Mouse (Mus musculus) forebrain, embryonic 11.5 days (tissue): ENCODE data around the gene Dclre1b. TPM values are rescaled to one million over a fixed set of nuclear protein-coding genes. Genes with fewer than 3 reads are reported as not detected.
"Not testable (repeated sequence)": the region's sequence is repeated elsewhere in the genome, so short reads cannot be mapped to it uniquely, and the experiment has no call there.

Experiments used
- ATAC-seq: fragments of 200-750 bp; cut with Nextera tagmentation; replicated peaks from 2 replicates; pipeline ENCODE4 v1.8.0; 2017; ENCODE audit warnings: moderate TSS enrichment; ENCODE audit not compliant: low FRiP score
- DNase-seq: peaks from one replicate; pipeline ENCODE4 v3.0.0-alpha.2; 2017; ENCODE audit warnings: low spot score
- H3K27ac ChIP-seq: fragments of 300-500 bp; sonication (generic); 2 replicates; pipeline ENCODE4 v1.5.1; 2014; ENCODE audit warnings: low read depth, low read length
- H3K27me3 ChIP-seq: fragments of 300-500 bp; sonication (generic); 2 replicates; pipeline ENCODE4 v1.6.1; 2014; ENCODE audit warnings: mild to moderate bottlenecking, low read length, mixed read lengths; ENCODE audit not compliant: control insufficient read depth, insufficient read depth
- H3K36me3 ChIP-seq: fragments of 300-500 bp; sonication (generic); 2 replicates; pipeline ENCODE4 v1.6.1; 2014; ENCODE audit warnings: mild to moderate bottlenecking, low read length, moderate library complexity, mixed read lengths; ENCODE audit not compliant: control insufficient read depth, insufficient read depth
- H3K4me1 ChIP-seq: fragments of 300-500 bp; sonication (generic); replicated peaks from 2 replicates; pipeline ENCODE4 v1.6.1; 2014; ENCODE audit warnings: low read length, mixed read lengths; ENCODE audit not compliant: control insufficient read depth, insufficient read depth
- H3K4me2 ChIP-seq: fragments of 300-500 bp; sonication (generic); 2 replicates; pipeline ENCODE4 v1.6.1; 2014; ENCODE audit warnings: low read depth, mild to moderate bottlenecking, low read length, moderate library complexity, mixed read lengths; ENCODE audit not compliant: severe bottlenecking
- H3K4me3 ChIP-seq: fragments of 300-500 bp; sonication (generic); 2 replicates; pipeline ENCODE4 v1.5.1; 2014; ENCODE audit warnings: low read depth, low read length
- H3K9ac ChIP-seq: fragments of 300-500 bp; sonication (generic); 2 replicates; pipeline ENCODE4 v1.6.1; 2014; ENCODE audit warnings: low read length
- H3K9me3 ChIP-seq: fragments of 300-500 bp; sonication (generic); 2 replicates; pipeline ENCODE4 v1.6.1; 2016; ENCODE audit warnings: low read length, mixed read lengths; ENCODE audit not compliant: control insufficient read depth
- WGBS: fragments of 180-500 bp; shearing (Covaris S2); extraction: QIAGEN DNeasy Blood & Tissue Kit; methylation state at CpG from one replicate; pipeline ENCODE4 v1.1.7; 2014; 5-methylcytosine and 5-hydroxymethylcytosine counted together
- polyA plus RNA-seq: library from polyadenylated mRNA; unstranded; fragments of >200 nt; fragmentation: Nextera tagmentation; extraction: Ambion mirVana; gene quantifications from 2 replicates; pipeline ENCODE4 v1.2.1, GENCODE M21; 2014

Dclre1b gene
- polyA plus RNA-seq, 1 experiment from 2014 or later = 39.3 TPM

DNA sequence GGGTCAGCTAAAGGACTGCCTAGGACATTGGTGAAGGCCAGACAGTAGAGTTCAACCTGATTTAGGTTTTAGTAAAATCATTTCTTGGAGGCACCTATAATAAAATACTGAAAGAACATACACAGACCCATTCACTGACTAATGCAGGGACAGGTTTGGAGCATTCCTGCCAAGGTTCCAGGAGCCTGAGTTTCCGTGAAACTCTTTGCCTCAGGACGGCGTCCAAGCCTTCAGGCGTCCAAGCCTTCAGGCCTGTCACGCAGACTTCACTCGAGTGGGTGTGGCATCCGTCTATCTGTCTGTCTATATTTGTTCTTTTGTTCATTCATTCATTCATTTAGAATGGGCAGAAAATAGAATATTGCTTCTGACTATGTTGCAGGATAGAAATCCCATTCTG lies 21.9 kb upstream of the Dclre1b start:
- Histone ChIP-seq H3K36me3 (no peaks in the 10 kb centered on the region), H3K9me3 (no peaks in the 10 kb centered on the region), H3K9ac (no peak overlapping the region), H3K4me2 (no peak overlapping the region), H3K27me3 (no peaks in the 10 kb centered on the region), H3K4me3 (no peak overlapping the region), H3K4me1 (no peaks in the 10 kb centered on the region), H3K27ac (no peak overlapping the region)
- DNase-seq = no peak
- no peak for ATAC-seq
- 94% methylated on average over 7 of the region's 7 CpGs for WGBS

DNA sequence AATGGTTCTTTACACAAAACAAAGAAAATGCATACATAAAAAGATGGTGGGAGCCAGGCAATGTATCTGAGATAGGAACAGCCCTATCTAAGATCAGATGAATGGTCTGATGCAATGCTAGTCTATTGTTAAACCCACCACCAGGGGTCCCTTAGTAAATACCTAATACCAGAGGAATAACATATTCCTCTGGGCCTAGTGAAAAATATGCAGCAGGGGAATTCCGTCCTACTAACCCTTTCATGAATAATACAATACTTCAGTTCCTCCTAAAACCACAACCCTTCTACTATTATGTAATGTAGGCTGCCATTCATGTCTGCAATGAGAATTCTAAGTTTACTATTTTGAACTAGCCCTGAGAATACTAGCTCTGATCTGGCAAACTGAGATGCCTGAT lies 21.4 kb upstream of the Dclre1b start:
- not testable (repeated sequence) for H3K36me3 ChIP-seq, H3K4me1 ChIP-seq, H3K9ac ChIP-seq, H3K27ac ChIP-seq, H3K4me2 ChIP-seq, ATAC-seq, DNase-seq, H3K4me3 ChIP-seq, H3K27me3 ChIP-seq, H3K9me3 ChIP-seq
- WGBS = 77% methylated on average over 1 of the region's 1 CpGs

DNA sequence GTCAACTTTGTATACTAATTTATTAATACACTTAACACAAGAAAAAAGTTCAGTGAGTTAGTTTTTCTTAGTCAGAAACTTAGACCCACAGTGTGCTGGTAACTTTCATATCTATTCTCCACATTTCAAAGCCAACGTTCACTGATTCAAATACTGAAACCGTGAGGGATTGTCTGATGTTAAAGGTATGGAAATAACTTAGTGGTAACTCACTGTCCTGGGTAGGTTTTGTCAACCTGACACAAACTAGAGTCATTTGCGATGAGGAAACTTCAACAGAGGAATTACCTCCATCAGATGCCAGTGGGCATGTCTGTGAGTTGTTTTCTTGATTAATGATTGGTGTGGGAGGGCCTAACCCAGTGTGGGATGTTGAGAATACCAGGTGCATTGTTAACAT lies 19.8 kb upstream of the Dclre1b start:
- Histone ChIP-seq H3K4me2 (no peak overlapping the region), H3K36me3 (no peaks in the 10 kb centered on the region), H3K4me3 (no peak overlapping the region), H3K27ac (no peak overlapping the region), H3K27me3 (no peaks in the 10 kb centered on the region), H3K9ac (no peak overlapping the region), H3K9me3 (no peaks in the 10 kb centered on the region), H3K4me1 (no peaks in the 10 kb centered on the region)
- DNase-seq (no peak), ATAC-seq (no peak)
- WGBS = 85% methylated on average over 3 of the region's 3 CpGs

DNA sequence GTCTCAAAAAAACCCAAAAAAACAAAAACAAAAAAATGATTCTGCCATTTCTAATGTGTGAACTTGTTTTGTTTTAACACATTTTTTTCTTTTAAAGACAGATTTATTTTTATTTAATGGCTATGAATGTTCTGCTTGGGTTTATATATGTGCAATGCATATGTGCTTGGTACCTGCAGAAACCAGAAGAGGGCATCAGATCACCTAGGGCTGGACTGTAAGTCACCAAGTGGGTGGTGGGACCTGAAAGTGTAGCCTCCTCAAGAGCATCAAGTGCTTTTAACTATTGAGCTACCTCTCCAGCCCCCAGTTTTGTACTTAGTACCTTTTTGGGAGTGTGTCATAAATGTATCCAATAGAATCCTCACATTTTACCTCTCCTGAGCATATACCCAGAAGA lies 18.3 kb upstream of the Dclre1b start:
- Histone ChIP-seq H3K4me1 (no peaks in the 10 kb centered on the region), H3K9ac (no peak overlapping the region), H3K9me3 (no peaks in the 10 kb centered on the region), H3K36me3 (no peaks in the 10 kb centered on the region), H3K27ac (no peak overlapping the region), H3K4me2 (no peak overlapping the region), H3K4me3 (no peak overlapping the region), H3K27me3 (no peaks in the 10 kb centered on the region)
- no peak for DNase-seq
- no peak for ATAC-seq

DNA sequence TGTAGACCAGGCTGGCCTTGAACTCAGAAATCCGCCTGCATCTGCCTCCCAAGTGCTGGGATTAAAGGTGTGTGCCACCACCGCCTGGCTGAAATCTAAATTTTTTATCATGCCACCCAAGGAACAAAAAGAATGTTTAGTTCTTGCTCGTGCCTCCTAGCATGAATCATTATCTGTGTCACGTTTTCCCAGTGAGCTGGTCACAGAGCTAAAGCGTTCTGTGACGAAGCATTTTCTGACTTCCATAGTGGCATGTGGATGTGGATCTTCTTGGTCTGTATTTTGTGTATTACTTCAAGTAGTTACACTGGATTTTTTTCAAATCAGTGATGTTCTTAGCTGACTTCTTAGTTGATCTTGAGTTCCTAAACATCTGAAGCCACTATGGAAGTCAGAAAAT lies 1.7 kb upstream of the Dclre1b start:
- peaks cover 7% of the 10 kb centered on the region; the same call in 1 of the 2 replicates for H3K4me1 ChIP-seq
- H3K27ac ChIP-seq = no peak overlapping the region
- peaks cover 3% of the 10 kb centered on the region; the same call in 1 of the 2 replicates for H3K36me3 ChIP-seq
- 93% methylated on average over 6 of the region's 6 CpGs for WGBS
- no peaks in the 10 kb centered on the region for H3K9me3 ChIP-seq
- no peak overlapping the region for H3K4me2 ChIP-seq
- no peaks in the 10 kb centered on the region for H3K27me3 ChIP-seq
- H3K4me3 ChIP-seq = no peak overlapping the region
- no peak for DNase-seq
- H3K9ac ChIP-seq = no peak overlapping the region
- no peak for ATAC-seq

DNA sequence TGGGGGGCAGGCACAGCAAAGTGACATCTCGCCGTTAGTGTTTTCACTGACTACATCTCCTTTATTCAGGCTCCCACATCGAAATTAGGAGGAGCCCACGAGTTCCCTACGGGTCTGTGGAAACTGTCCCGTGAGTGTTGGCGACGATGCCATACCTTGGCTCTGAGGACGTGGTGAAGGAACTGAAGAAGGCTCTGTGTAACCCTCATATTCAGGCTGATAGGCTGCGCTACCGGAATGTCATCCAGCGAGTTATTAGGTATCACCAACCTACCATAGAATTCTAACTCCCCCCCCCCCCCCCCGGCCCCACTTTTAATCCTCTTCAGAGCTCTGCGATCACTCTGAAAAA lies 531 bp upstream of the Dclre1b start:
- H3K9ac ChIP-seq = peak overlapping the region; percentile 85
- 2% methylated on average over 14 of the region's 14 CpGs for WGBS

DNA sequence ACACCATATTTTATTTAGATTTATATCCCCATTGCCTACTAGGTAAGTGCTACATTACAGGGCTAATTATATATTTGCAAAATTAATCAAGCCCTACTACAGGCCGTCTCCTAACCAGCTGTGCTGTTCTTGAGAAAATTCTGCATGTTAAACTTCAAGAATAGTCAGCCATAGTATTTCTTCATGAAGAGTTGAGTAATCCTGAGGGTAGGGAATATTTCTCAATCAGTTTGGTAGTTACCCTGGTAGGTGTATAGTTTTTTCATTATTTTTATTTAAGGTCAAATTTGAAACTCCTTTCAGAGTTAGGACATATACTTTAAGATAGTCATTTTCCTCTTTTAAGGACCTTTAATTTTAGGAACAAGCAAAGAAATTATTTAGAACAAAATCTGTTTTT lies 3.6 kb downstream of the Dclre1b start:
- H3K27ac ChIP-seq = no peak overlapping the region
- WGBS = 96% methylated on average over 1 of the region's 1 CpGs
- peaks cover 5% of the 10 kb centered on the region; the same call in 1 of the 2 replicates for H3K4me1 ChIP-seq
- DNase-seq (no peak), ATAC-seq (no peak)
- H3K9ac ChIP-seq = no peak overlapping the region
- H3K9me3 ChIP-seq = no peaks in the 10 kb centered on the region
- no peaks in the 10 kb centered on the region for H3K27me3 ChIP-seq
- no peak overlapping the region for H3K4me3 ChIP-seq
- no peak overlapping the region for H3K4me2 ChIP-seq
- H3K36me3 ChIP-seq = no peaks in the 10 kb centered on the region; the same call in 1 of the 2 replicates

More for the DNA sequence above, 531 bp upstream of the Dclre1b start:
- H3K27me3 ChIP-seq = no peaks in the 10 kb centered on the region
- peak overlapping the region; percentile 69 for H3K4me2 ChIP-seq
- H3K9me3 ChIP-seq = no peaks in the 10 kb centered on the region
- ATAC-seq = peak; percentile 53; the same call in 1 of the 2 replicates
- peak overlapping the region; percentile 79 for H3K27ac ChIP-seq
- H3K36me3 ChIP-seq = no peaks in the 10 kb centered on the region; the same call in 1 of the 2 replicates
- peaks cover 7% of the 10 kb centered on the region; the same call in 1 of the 2 replicates for H3K4me1 ChIP-seq
- peak overlapping the region; percentile 77 for H3K4me3 ChIP-seq
- no peak for DNase-seq

DNA sequence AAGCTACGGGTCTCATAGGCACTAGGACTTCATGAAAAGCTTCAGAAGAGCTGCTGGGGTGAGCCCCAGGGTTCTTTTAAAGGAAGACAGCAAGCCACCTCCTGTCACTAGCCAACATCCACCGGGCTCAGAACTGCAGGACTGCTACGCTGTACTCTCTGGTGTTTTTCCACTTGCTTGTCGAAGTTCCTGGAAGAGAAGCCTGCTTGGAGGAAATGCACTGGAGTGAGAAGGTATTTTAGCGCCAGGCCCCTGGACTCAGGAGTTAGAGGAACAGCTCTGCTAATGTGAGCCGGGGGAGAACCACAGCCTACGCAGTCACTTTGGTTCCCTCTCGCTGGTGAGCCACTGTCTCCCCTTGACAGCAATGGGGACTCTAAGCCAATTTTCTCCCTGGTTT lies 6.4 kb downstream of the Dclre1b start:
- Histone ChIP-seq H3K4me1 (peaks cover 2% of the 10 kb centered on the region; the same call in 1 of the 2 replicates), H3K4me3 (no peak overlapping the region), H3K27ac (no peak overlapping the region), H3K27me3 (no peaks in the 10 kb centered on the region), H3K4me2 (no peak overlapping the region), H3K9ac (no peak overlapping the region), H3K9me3 (no peaks in the 10 kb centered on the region), H3K36me3 (no peaks in the 10 kb centered on the region; the same call in 1 of the 2 replicates)
- DNase-seq (no peak), ATAC-seq (no peak)
- WGBS = 85% methylated on average over 8 of the region's 8 CpGs

DNA sequence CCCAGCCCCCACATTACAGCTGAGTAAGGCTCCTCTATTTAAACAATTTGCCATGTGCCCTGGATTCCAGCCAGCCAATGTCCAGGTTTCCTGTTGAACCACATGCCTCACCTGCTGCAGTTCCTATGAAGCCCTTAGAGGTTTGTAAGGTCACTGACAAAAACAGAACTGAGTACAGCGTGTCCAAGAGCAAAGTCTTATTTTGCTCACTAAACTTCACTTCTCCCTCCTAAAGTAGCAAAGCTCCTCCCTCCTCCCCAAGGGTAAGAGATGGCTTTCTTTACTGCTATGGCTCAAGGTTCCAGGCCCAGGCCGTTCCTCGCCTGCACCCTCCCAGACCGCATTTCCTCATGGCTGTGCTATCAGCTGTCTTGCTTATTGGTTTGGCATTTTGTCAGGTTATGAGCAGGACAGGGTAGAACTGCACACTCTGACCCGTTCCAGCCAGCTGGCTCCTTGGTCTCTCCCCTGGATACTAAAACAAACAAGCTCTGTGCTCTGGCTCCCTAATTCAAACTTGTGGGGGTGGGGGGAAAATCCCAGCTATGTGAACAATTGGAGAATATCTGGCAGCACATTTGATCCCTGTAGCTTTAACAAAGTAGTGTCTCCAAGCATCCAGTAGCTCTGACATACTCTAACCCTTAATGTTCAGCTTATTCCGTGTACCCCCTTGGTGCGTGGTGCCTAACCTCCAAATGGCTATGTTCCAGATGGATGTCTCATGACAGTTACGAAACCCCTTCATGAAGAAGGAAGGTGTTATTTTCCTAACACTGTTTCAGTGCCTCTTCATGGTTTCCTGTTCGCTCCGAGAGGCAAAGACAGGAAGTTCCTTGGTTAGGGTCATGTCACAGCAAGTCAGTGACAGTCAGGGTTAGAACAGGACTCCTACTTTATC lies 7.4 kb downstream of the Dclre1b start:
- Histone ChIP-seq H3K4me1 (no peaks in the 10 kb centered on the region), H3K9ac (no peak overlapping the region), H3K4me2 (no peak overlapping the region), H3K27ac (no peak overlapping the region), H3K36me3 (no peaks in the 10 kb centered on the region; the same call in 1 of the 2 replicates), H3K9me3 (no peaks in the 10 kb centered on the region), H3K27me3 (no peaks in the 10 kb centered on the region), H3K4me3 (no peak overlapping the region)
- ATAC-seq (no peak), DNase-seq (no peak)
- WGBS = 83% methylated on average over 10 of the region's 10 CpGs
